Mouse (Mus musculus) limb, embryonic 14.5 days (tissue): ENCODE results near the gene Crkl. TPM values are rescaled to one million over a fixed set of nuclear protein-coding genes. Genes with fewer than 3 reads are reported as not detected.

Experiments used
- ATAC-seq: fragments of 200-750 bp; cut with Nextera tagmentation; 2 replicates; pipeline ENCODE4 v1.8.0; 2017; ENCODE audit warnings: low read depth, moderate number of reproducible peaks, moderate TSS enrichment; ENCODE audit not compliant: low FRiP score
- DNase-seq: peaks from one replicate; pipeline ENCODE4 v3.0.0-alpha.2; 2015; ENCODE audit warnings: low spot score
- H3K27ac ChIP-seq: fragments of 300-500 bp; sonication (generic); replicated peaks from 2 replicates; pipeline ENCODE4 v1.5.1; 2014; ENCODE audit warnings: low read depth, mild to moderate bottlenecking, low read length, moderate library complexity, mixed read lengths
- H3K27me3 ChIP-seq: fragments of 300-500 bp; sonication (generic); 2 replicates; pipeline ENCODE4 v1.6.1; 2014; ENCODE audit warnings: low read length, mixed read lengths; ENCODE audit not compliant: control insufficient read depth, insufficient read depth
- H3K36me3 ChIP-seq: fragments of 300-500 bp; sonication (generic); 2 replicates; pipeline ENCODE4 v1.6.1; 2014; ENCODE audit warnings: mild to moderate bottlenecking, low read length, moderate library complexity, mixed read lengths; ENCODE audit not compliant: control insufficient read depth, insufficient read depth
- H3K4me1 ChIP-seq: fragments of 300-500 bp; sonication (generic); 2 replicates; pipeline ENCODE4 v1.6.1; 2014; ENCODE audit warnings: antibody characterized with exemption, low read length, mixed read lengths; ENCODE audit not compliant: control insufficient read depth, insufficient read depth
- H3K4me2 ChIP-seq: fragments of 300-500 bp; sonication (generic); replicated peaks from 2 replicates; pipeline ENCODE4 v1.6.1; 2014; ENCODE audit warnings: low read depth, mild to moderate bottlenecking, low read length, moderate library complexity; ENCODE audit not compliant: severe bottlenecking
- H3K4me3 ChIP-seq: fragments of 300-500 bp; sonication (generic); replicated peaks from 2 replicates; pipeline ENCODE4 v1.5.1; 2014; ENCODE audit warnings: low read length
- H3K9ac ChIP-seq: fragments of 300-500 bp; sonication (generic); 2 replicates; pipeline ENCODE4 v1.6.1; 2014; ENCODE audit warnings: mild to moderate bottlenecking, low read depth, low read length, moderate library complexity; ENCODE audit not compliant: severe bottlenecking
- H3K9me3 ChIP-seq: fragments of 300-500 bp; sonication (generic); 2 replicates; pipeline ENCODE4 v1.6.1; 2016; ENCODE audit warnings: low read length; ENCODE audit not compliant: control insufficient read depth
- POLR2A ChIP-seq: fragments of 200-500 bp; IDR thresholded peaks from 2 replicates; pipeline ENCODE4 v1.8.0; 2012; ENCODE audit warnings: inconsistent platforms, mild to moderate bottlenecking, moderate library complexity, borderline replicate concordance; ENCODE audit not compliant: insufficient read depth, insufficient read length; ENCODE audit errors: extremely low read depth
- WGBS: fragments of 180-500 bp; shearing (Covaris S2); extraction: QIAGEN DNeasy Blood & Tissue Kit; methylation state at CpG from one replicate; pipeline ENCODE4 v1.1.7; 2014; 5-methylcytosine and 5-hydroxymethylcytosine counted together
- polyA plus RNA-seq, 2 experiments: library from polyadenylated mRNA; depleted of rRNA in 1 of 2; stranded (reverse) in 1 of 2; unstranded in 1 of 2; fragments of >200 nt; fragmentation: Nextera tagmentation in 1 of 2; extraction: Ambion mirVana in 1 of 2; gene quantifications; 2 replicates each; pipeline versions ENCODE4 v1.2.1 to v1.2.3; 2012 to 2014

The Crkl gene
- polyA plus RNA-seq, 2 experiments: 36.6 to 62.9 TPM

GRCm38 (mm10) chr16:17491154-17491553 lies 39.4 kb downstream of the Crkl start:
- H3K4me3 ChIP-seq: no peak overlapping the region
- H3K4me2 ChIP-seq: no peak overlapping the region
- H3K9ac ChIP-seq: no peak overlapping the region
- peaks cover 14% of the 10 kb centered on the region; the same call in 1 of the 2 replicates for H3K36me3 ChIP-seq
- H3K4me1 ChIP-seq: no peaks in the 10 kb centered on the region
- 93% methylated on average over 5 of the region's 5 CpGs for WGBS
- H3K27ac ChIP-seq: no peak overlapping the region
- no peak for TF ChIP-seq POLR2A
- ATAC-seq (no peak), DNase-seq (no peak)
- H3K9me3 ChIP-seq: no peaks in the 10 kb centered on the region
- no peaks in the 10 kb centered on the region for H3K27me3 ChIP-seq

- no peak for ATAC-seq
- Histone ChIP-seq H3K4me1 (peaks cover 4% of the 10 kb centered on the region; the same call in 1 of the 2 replicates), H3K36me3 (peaks cover 6% of the 10 kb centered on the region; the same call in 1 of the 2 replicates), H3K27me3 (no peaks in the 10 kb centered on the region), H3K9me3 (no peaks in the 10 kb centered on the region), H3K9ac (no peak overlapping the region), H3K4me2 (no peak overlapping the region), H3K4me3 (no peak overlapping the region), H3K27ac (no peak overlapping the region)
- 61% methylated on average over 5 of the region's 5 CpGs for WGBS
- no peak for TF ChIP-seq POLR2A
- no peak for DNase-seq
These were observed 40.2 kb downstream of the Crkl start for GRCm38 (mm10) chr16:17491896-17492561.

- no peak for ATAC-seq
- peak; percentile 75 for DNase-seq
- Histone ChIP-seq H3K9me3 (no peaks in the 10 kb centered on the region), H3K27me3 (no peaks in the 10 kb centered on the region), H3K4me1 (peaks cover 4% of the 10 kb centered on the region; the same call in 1 of the 2 replicates), H3K36me3 (no peaks in the 10 kb centered on the region), H3K9ac (peak overlapping the region; percentile 38; the same call in 1 of the 2 replicates), H3K4me2 (no peak overlapping the region), H3K27ac (0 out of 2 replicates have a peak overlapping the region, but pooled peaks have one; percentile 10), H3K4me3 (no peak overlapping the region)
- no peak for TF ChIP-seq POLR2A
- 45% methylated on average over 2 of the region's 2 CpGs for WGBS
These were observed 44.9 kb downstream of the Crkl start for GRCm38 (mm10) chr16:17496499-17497305.

- no peak overlapping the region for H3K4me3 ChIP-seq
These were observed 47.6 kb downstream of the Crkl start for GRCm38 (mm10) chr16:17499249-17499883.

GRCm38 (mm10) chr16:17502681-17503080 lies 50.9 kb downstream of the Crkl start:
- no peaks in the 10 kb centered on the region for H3K27me3 ChIP-seq
- H3K4me3 ChIP-seq: no peak overlapping the region
- 71% methylated on average over 4 of the region's 4 CpGs for WGBS
- DNase-seq: no peak
- no peak overlapping the region for H3K4me2 ChIP-seq
- no peaks in the 10 kb centered on the region for H3K4me1 ChIP-seq
- H3K9ac ChIP-seq: no peak overlapping the region
- no peak for ATAC-seq
- no peak overlapping the region for H3K27ac ChIP-seq
- no peak for TF ChIP-seq POLR2A
- H3K36me3 ChIP-seq: no peaks in the 10 kb centered on the region
- H3K9me3 ChIP-seq: no peaks in the 10 kb centered on the region

More at GRCm38 (mm10) chr16:17499249-17499883, 47.6 kb downstream of the Crkl start:
- TF ChIP-seq POLR2A: no peak
- Histone ChIP-seq H3K4me2 (no peak overlapping the region), H3K9ac (no peak overlapping the region), H3K27me3 (no peaks in the 10 kb centered on the region), H3K27ac (no peak overlapping the region), H3K4me1 (peaks cover 4% of the 10 kb centered on the region; the same call in 1 of the 2 replicates), H3K36me3 (no peaks in the 10 kb centered on the region), H3K9me3 (no peaks in the 10 kb centered on the region)
- no peak for DNase-seq
- WGBS: 30% methylated on average over 10 of the region's 10 CpGs
- ATAC-seq: no peak
